Mouse (Mus musculus): ENCODE measurements at regions not wholly inside any gene's neighbourhood (a gene's known extent, or its start where the extent isn't known, plus 50 kb on each side); places are given as distances from the start of the nearest gene placed in this dataset.

- peak; percentile 70 for DNase-seq (ENCODE audit: low read depth)
Measured at GRCm38 (mm10) chr13:60358408-60359060, 181.4 kb upstream of the Gas1 start.

GRCm38 (mm10) chr13:60364778-60365672, 187.9 kb upstream of the Gas1 start:
- DNase-seq (ENCODE audit: low read depth), result peak; percentile 93

GRCm38 (mm10) chr13:60369216-60369615, 192.1 kb upstream of the Gas1 start:
- DNase-seq (ENCODE audit: low read depth), result peak; percentile 90

GRCm38 (mm10) chr13:60371656-60372055, 194.5 kb upstream of the Gas1 start:
- peak; percentile 63 for DNase-seq (ENCODE audit: low read depth)

- DNase-seq (ENCODE audit: low read depth), result no peak
Measured at GRCm38 (mm10) chr13:60376705-60377104, 199.5 kb upstream of the Gas1 start.

- DNase-seq (ENCODE audit: low read depth), result no peak
Measured at GRCm38 (mm10) chr13:60382855-60383254, 205.7 kb upstream of the Gas1 start.

- DNase-seq (ENCODE audit: low read depth), result no peak
Measured at GRCm38 (mm10) chr13:60398836-60399235, 202.9 kb upstream of the Dapk1 start.

GRCm38 (mm10) chr13:60400764-60401487, 200.8 kb upstream of the Dapk1 start:
- DNase-seq (ENCODE audit: low read depth), result peak; percentile 62

- peak; percentile 68 for DNase-seq (ENCODE audit: low read depth)
Measured at GRCm38 (mm10) chr13:60403471-60403870, 198.3 kb upstream of the Dapk1 start.

GRCm38 (mm10) chr13:60407344-60407743, 194.4 kb upstream of the Dapk1 start:
- DNase-seq (ENCODE audit: low read depth), result no peak

GRCm38 (mm10) chr13:60409706-60410502, 191.8 kb upstream of the Dapk1 start:
- peak; percentile 96 for DNase-seq (ENCODE audit: low read depth)

GRCm38 (mm10) chr13:60416024-60416423, 185.7 kb upstream of the Dapk1 start:
- no peak for DNase-seq (ENCODE audit: low read depth)

GRCm38 (mm10) chr13:60417015-60417414, 184.7 kb upstream of the Dapk1 start:
- DNase-seq (ENCODE audit: low read depth), result no peak

GRCm38 (mm10) chr13:60417436-60418158, 184.2 kb upstream of the Dapk1 start:
- DNase-seq (ENCODE audit: low read depth), result peak; percentile 81

GRCm38 (mm10) chr13:60420386-60420785, 181.4 kb upstream of the Dapk1 start:
- no peak for DNase-seq (ENCODE audit: low read depth)

GRCm38 (mm10) chr13:60420842-60421696, 180.7 kb upstream of the Dapk1 start:
- peak; percentile 92 for DNase-seq (ENCODE audit: low read depth)

GRCm38 (mm10) chr13:60424267-60424666, 177.5 kb upstream of the Dapk1 start:
- no peak for DNase-seq (ENCODE audit: low read depth)

- no peak for DNase-seq (ENCODE audit: low read depth)
Measured at GRCm38 (mm10) chr13:60425140-60425539, 176.6 kb upstream of the Dapk1 start.

- no peak for DNase-seq (ENCODE audit: low read depth)
Measured at GRCm38 (mm10) chr13:60425556-60425955, 176.2 kb upstream of the Dapk1 start.

- DNase-seq (ENCODE audit: low read depth), result no peak
Measured at GRCm38 (mm10) chr13:60426192-60426840, 175.4 kb upstream of the Dapk1 start.

All from NIH3T3 (cell line).